Mouse (Mus musculus) liver, postnatal 0 days (tissue): Measurements from ENCODE around the gene 9930021J03Rik. TPM values are rescaled to one million over a fixed set of nuclear protein-coding genes. Genes with fewer than 3 reads are reported as not detected.

Source experiments
- ATAC-seq: fragments of 200-750 bp; cut with Nextera tagmentation; 2 replicates; pipeline ENCODE4 v1.8.0; 2017; ENCODE audit warnings: mild to moderate bottlenecking, moderate library complexity
- DNase-seq: peaks from one replicate; pipeline ENCODE4 v3.0.0-alpha.2; 2016
- H3K27ac ChIP-seq: fragments of 300-500 bp; sonication (generic); 2 replicates; pipeline ENCODE4 v1.5.1; 2014; ENCODE audit warnings: antibody characterized with exemption, moderate library complexity, mild to moderate bottlenecking, low read depth
- H3K27me3 ChIP-seq: fragments of 300-500 bp; sonication (generic); 2 replicates; pipeline ENCODE4 v1.6.1; 2014; ENCODE audit warnings: low read length, control low read depth, mixed read lengths; ENCODE audit not compliant: insufficient read depth
- H3K36me3 ChIP-seq: fragments of 300-500 bp; sonication (generic); replicated peaks from 2 replicates; pipeline ENCODE4 v1.6.1; 2014; ENCODE audit warnings: mild to moderate bottlenecking, control low read depth, low read length, moderate library complexity, mixed read lengths; ENCODE audit not compliant: insufficient read depth
- H3K4me1 ChIP-seq: fragments of 300-500 bp; sonication (generic); 2 replicates; pipeline ENCODE4 v1.6.1; 2014; ENCODE audit warnings: antibody characterized with exemption, mild to moderate bottlenecking, control low read depth; ENCODE audit not compliant: insufficient read depth
- H3K4me2 ChIP-seq: fragments of 300-500 bp; sonication (generic); 2 replicates; pipeline ENCODE4 v1.6.1; 2014; ENCODE audit warnings: low read depth, mild to moderate bottlenecking, low read length, moderate library complexity, mixed read lengths
- H3K4me3 ChIP-seq: fragments of 300-500 bp; sonication (generic); 2 replicates; pipeline ENCODE4 v1.5.1; 2014; ENCODE audit warnings: low read depth, low read length
- H3K9ac ChIP-seq: fragments of 300-500 bp; sonication (generic); replicated peaks from 2 replicates; pipeline ENCODE4 v1.6.1; 2014; ENCODE audit warnings: mild to moderate bottlenecking, moderate library complexity
- H3K9me3 ChIP-seq: fragments of 300-500 bp; sonication (generic); 2 replicates; pipeline ENCODE4 v1.6.1; 2016; ENCODE audit warnings: mild to moderate bottlenecking, control low read depth, low read length, mixed read lengths
- CTCF ChIP-seq: sonication (generic); IDR thresholded peaks from 2 replicates; pipeline ENCODE4 v1.5.1; 2016; ENCODE audit warnings: antibody characterized with exemption, low read depth
- EP300 ChIP-seq: IDR thresholded peaks from 2 replicates; pipeline ENCODE4 v1.6.1; 2016; ENCODE audit warnings: antibody characterized with exemption, low read depth, mild to moderate bottlenecking
- WGBS: fragments of 180-500 bp; shearing (Covaris S2); extraction: QIAGEN DNeasy Blood & Tissue Kit; methylation state at CpG from one replicate; pipeline ENCODE4 v1.1.7; 2014; ENCODE audit not compliant: insufficient replicate concordance; 5-methylcytosine and 5-hydroxymethylcytosine counted together
- polyA plus RNA-seq: library from polyadenylated mRNA; unstranded; fragments of >200 nt; fragmentation: Nextera tagmentation; extraction: Ambion mirVana; gene quantifications from 2 replicates; pipeline ENCODE4 v1.2.1, GENCODE M21; 2015

Gene 9930021J03Rik
- polyA plus RNA-seq, 1 experiment from 2014 or later: 1.4 TPM

GRCm38 (mm10) chr19:29707314-29707898 is 98.4 kb downstream of the 9930021J03Rik start:
- TF ChIP-seq EP300 (no peak), CTCF (no peak)
- no peak for DNase-seq
- WGBS: 75% methylated on average over 9 of the region's 9 CpGs

GRCm38 (mm10) chr19:29704436-29704835 is 101.4 kb downstream of the 9930021J03Rik start:
- Histone ChIP-seq H3K4me2 (no peak overlapping the region), H3K27me3 (no peaks in the 10 kb centered on the region), H3K36me3 (no peaks in the 10 kb centered on the region), H3K9ac (no peak overlapping the region), H3K27ac (no peak overlapping the region), H3K4me1 (no peaks in the 10 kb centered on the region), H3K9me3 (no peaks in the 10 kb centered on the region), H3K4me3 (no peak overlapping the region)
- DNase-seq: no peak
- TF ChIP-seq EP300: no peak
- TF ChIP-seq CTCF: no peak
- no peak for ATAC-seq
- WGBS: 88% methylated on average over 13 of the region's 13 CpGs

More at GRCm38 (mm10) chr19:29707314-29707898, 98.4 kb downstream of the 9930021J03Rik start:
- H3K9ac ChIP-seq: no peak overlapping the region
- ATAC-seq: no peak
- no peaks in the 10 kb centered on the region for H3K27me3 ChIP-seq
- H3K4me1 ChIP-seq: no peaks in the 10 kb centered on the region
- no peak overlapping the region for H3K27ac ChIP-seq
- no peaks in the 10 kb centered on the region for H3K36me3 ChIP-seq
- H3K4me3 ChIP-seq: no peak overlapping the region
- peak overlapping the region; percentile 60; the same call in 1 of the 2 replicates for H3K4me2 ChIP-seq
- no peaks in the 10 kb centered on the region for H3K9me3 ChIP-seq

- whole genome bisulfite sequencing: 56% methylated on average over 4 of the region's 4 CpGs
- H3K4me1 ChIP-seq: no peaks in the 10 kb centered on the region
- H3K27ac ChIP-seq: no peak overlapping the region
- no peak for ATAC-seq
- no peak overlapping the region for H3K4me2 ChIP-seq
- no peaks in the 10 kb centered on the region for H3K36me3 ChIP-seq
- no peaks in the 10 kb centered on the region for H3K9me3 ChIP-seq
- TF ChIP-seq EP300: no peak
- TF ChIP-seq CTCF: no peak
- no peak for DNase-seq
- H3K27me3 ChIP-seq: no peaks in the 10 kb centered on the region
- H3K4me3 ChIP-seq: no peak overlapping the region
- H3K9ac ChIP-seq: no peak overlapping the region
Measured at GRCm38 (mm10) chr19:29701707-29702106, 104.1 kb downstream of the 9930021J03Rik start.

- Histone ChIP-seq H3K27ac (no peak within 1 kb of the TSS), H3K4me1 (no peaks in the 10 kb centered on the region), H3K4me3 (no peak within 1 kb of the TSS), H3K9me3 (no peaks in the 10 kb centered on the region), H3K27me3 (no peaks in the 10 kb centered on the region), H3K36me3 (no peaks in the 10 kb centered on the region), H3K4me2 (no peak within 1 kb of the TSS), H3K9ac (no peak within 1 kb of the TSS)
- TF ChIP-seq EP300: no peak
- no peak for TF ChIP-seq CTCF
- DNase-seq (no peak), ATAC-seq (no peak)
- WGBS: 44% methylated on average over 3 of the region's 3 CpGs
Measured at GRCm38 (mm10) chr19:29697245-29697874, 108.4 kb downstream of the 9930021J03Rik start, which contains the start of gene Mlana. Gene Mlana, plus strand, starts transcription at chr19:29697824.

GRCm38 (mm10) chr19:29696840-29697239 is 108.9 kb downstream of the 9930021J03Rik start:
- no peaks in the 10 kb centered on the region for H3K9me3 ChIP-seq

GRCm38 (mm10) chr19:29696309-29696708 is 109.5 kb downstream of the 9930021J03Rik start:
- H3K9me3 ChIP-seq: no peaks in the 10 kb centered on the region

More at GRCm38 (mm10) chr19:29696840-29697239, 108.9 kb downstream of the 9930021J03Rik start:
- no peak overlapping the region for H3K4me3 ChIP-seq
- no peak overlapping the region for H3K9ac ChIP-seq
- H3K4me1 ChIP-seq: no peaks in the 10 kb centered on the region
- ATAC-seq (no peak), DNase-seq (no peak)
- no peaks in the 10 kb centered on the region for H3K36me3 ChIP-seq
- H3K4me2 ChIP-seq: no peak overlapping the region
- H3K27me3 ChIP-seq: no peaks in the 10 kb centered on the region
- no peak for TF ChIP-seq EP300
- TF ChIP-seq CTCF: no peak
- H3K27ac ChIP-seq: no peak overlapping the region

More at GRCm38 (mm10) chr19:29696309-29696708, 109.5 kb downstream of the 9930021J03Rik start:
- no peak for ATAC-seq
- H3K36me3 ChIP-seq: no peaks in the 10 kb centered on the region
- H3K27ac ChIP-seq: no peak overlapping the region
- no peaks in the 10 kb centered on the region for H3K27me3 ChIP-seq
- H3K4me2 ChIP-seq: no peak overlapping the region
- no peak for DNase-seq
- no peaks in the 10 kb centered on the region for H3K4me1 ChIP-seq
- no peak overlapping the region for H3K9ac ChIP-seq
- no peak for TF ChIP-seq EP300
- TF ChIP-seq CTCF: no peak
- 92% methylated on average over 4 of the region's 4 CpGs for WGBS
- no peak overlapping the region for H3K4me3 ChIP-seq
